Mouse (Mus musculus) testis, adult 2 months (tissue): ENCODE results near the gene Ninj2.

Experiments used
- CTCF ChIP-seq: fragments of 200-500 bp; IDR thresholded peaks from 2 replicates; pipeline ENCODE4 v1.5.1; 2012; ENCODE audit warnings: low read depth, mild to moderate bottlenecking, inconsistent platforms, low read length, moderate library complexity; ENCODE audit not compliant: control insufficient read depth, insufficient read depth, insufficient replicate concordance
- POLR2A ChIP-seq: fragments of 200-500 bp; IDR thresholded peaks from 2 replicates; pipeline ENCODE4 v1.6.1; 2012; ENCODE audit warnings: low read depth, mild to moderate bottlenecking, inconsistent platforms, low read length, moderate library complexity; ENCODE audit not compliant: control insufficient read depth

- TF ChIP-seq CTCF = no peak
- no peak for TF ChIP-seq POLR2A
Observed at GRCm38 (mm10) chr6:120174602-120175115, 81.5 kb downstream of the Ninj2 start.
